Mouse (Mus musculus): Measurements from ENCODE around the gene Hp1bp3. TPM values are rescaled to one million over a fixed set of nuclear protein-coding genes. Genes with fewer than 3 reads are reported as not detected.

Hp1bp3 gene
- 233 and 263 TPM in 2 replicates for polyA plus RNA-seq (2015; fragmentation: Nextera tagmentation; extraction: Ambion mirVana)

DNA sequence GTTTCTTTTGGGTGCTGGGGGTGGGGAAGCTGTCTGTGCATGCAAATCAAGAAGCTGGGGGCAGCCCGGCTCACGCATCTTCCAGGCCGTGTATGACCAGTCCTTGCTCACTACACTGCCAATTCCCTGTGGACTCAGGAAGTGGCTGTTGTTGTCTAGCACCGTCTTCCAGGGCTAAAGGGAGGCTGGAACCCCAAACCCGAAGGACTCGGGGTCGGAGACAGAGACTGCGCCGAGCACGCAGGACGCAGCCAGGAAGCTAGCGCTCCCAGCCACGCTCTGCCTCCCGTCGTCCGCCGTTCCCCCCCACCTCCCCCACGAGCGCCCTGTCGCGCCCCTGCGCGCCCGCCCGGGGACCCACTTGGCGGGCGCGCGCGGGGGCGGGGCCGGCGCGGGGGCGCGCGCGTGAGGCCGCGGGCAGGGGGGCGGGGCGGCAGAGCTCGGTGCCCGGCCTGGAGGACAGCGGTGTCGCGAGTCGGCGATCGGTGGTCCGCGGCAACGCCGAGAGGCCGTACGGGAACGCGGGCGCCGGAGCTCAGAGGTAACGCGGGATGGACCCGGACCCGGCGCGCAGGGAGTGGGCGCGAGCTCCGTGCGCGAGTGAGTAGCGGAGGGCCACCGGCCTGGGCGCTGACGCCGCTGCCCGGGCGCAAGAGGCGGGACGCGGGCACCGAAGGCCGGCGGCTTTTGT lies at the start of gene Hp1bp3:
TSS of gene Hp1bp3 (plus strand) at position 97 of the 691 bp plus-strand sequence.
- H3K9me3 ChIP-seq (ENCODE audit: control insufficient read depth, low read length) = no peaks in the 10 kb centered on the region
- peak; percentile 60 for ATAC-seq

GRCm38 (mm10) chr4:138166519-138166918 lies 49.6 kb upstream of the Hp1bp3 start:
- H3K9ac ChIP-seq (replicated peaks; ENCODE audit: low read depth, low read length) = no peak overlapping the region
- H3K4me2 ChIP-seq (ENCODE audit: low read length) = no peak overlapping the region
- H3K4me1 ChIP-seq (replicated peaks; ENCODE audit: control insufficient read depth, insufficient read depth, low read length) = peaks cover 9% of the 10 kb centered on the region; the same call in 1 of the 2 replicates
- ATAC-seq = no peak
- H3K36me3 ChIP-seq (ENCODE audit: control insufficient read depth, insufficient read depth) = peaks cover 16% of the 10 kb centered on the region
- no peak overlapping the region for H3K4me3 ChIP-seq (replicated peaks; ENCODE audit: low read length)
- no peak overlapping the region for H3K27ac ChIP-seq (ENCODE audit: low read length)
- no peaks in the 10 kb centered on the region for H3K9me3 ChIP-seq (ENCODE audit: control insufficient read depth, low read length)
- 91% methylated on average over 10 of the region's 10 CpGs for WGBS
- no peaks in the 10 kb centered on the region for H3K27me3 ChIP-seq (replicated peaks; ENCODE audit: control insufficient read depth, insufficient read depth, low read length)

More for the DNA sequence above, at the start of gene Hp1bp3:
- peaks cover 28% of the 10 kb centered on the region for H3K4me1 ChIP-seq (replicated peaks; ENCODE audit: control insufficient read depth, insufficient read depth, low read length)
- H3K27ac ChIP-seq (ENCODE audit: low read length) = peak within 1 kb of the TSS; percentile 99
- peak within 1 kb of the TSS; percentile 99 for H3K9ac ChIP-seq (replicated peaks; ENCODE audit: low read depth, low read length)
- under 1% methylated on average over 30 of the region's 84 CpGs for WGBS
- no peaks in the 10 kb centered on the region for H3K27me3 ChIP-seq (replicated peaks; ENCODE audit: control insufficient read depth, insufficient read depth, low read length)
- peak within 1 kb of the TSS; percentile 96 for H3K4me3 ChIP-seq (replicated peaks; ENCODE audit: low read length)
- peak within 1 kb of the TSS; percentile 90 for H3K4me2 ChIP-seq (ENCODE audit: low read length)
- no peaks in the 10 kb centered on the region for H3K36me3 ChIP-seq (ENCODE audit: control insufficient read depth, insufficient read depth)

- Histone ChIP-seq H3K36me3 (ENCODE audit: control insufficient read depth, insufficient read depth) (peaks cover 23% of the 10 kb centered on the region), H3K4me3 (replicated peaks; ENCODE audit: low read length) (no peak overlapping the region), H3K9me3 (ENCODE audit: control insufficient read depth, low read length) (no peaks in the 10 kb centered on the region), H3K4me1 (replicated peaks; ENCODE audit: control insufficient read depth, insufficient read depth, low read length) (peaks cover 9% of the 10 kb centered on the region; the same call in 1 of the 2 replicates), H3K27ac (ENCODE audit: low read length) (no peak overlapping the region), H3K27me3 (replicated peaks; ENCODE audit: control insufficient read depth, insufficient read depth, low read length) (no peaks in the 10 kb centered on the region), H3K4me2 (ENCODE audit: low read length) (no peak overlapping the region), H3K9ac (replicated peaks; ENCODE audit: low read depth, low read length) (no peak overlapping the region)
- ATAC-seq = no peak
- WGBS = 82% methylated on average over 3 of the region's 3 CpGs
Observed at GRCm38 (mm10) chr4:138168162-138168561, 47.9 kb upstream of the Hp1bp3 start.

- peaks cover 27% of the 10 kb centered on the region for H3K36me3 ChIP-seq (ENCODE audit: control insufficient read depth, insufficient read depth)
- no peaks in the 10 kb centered on the region for H3K9me3 ChIP-seq (ENCODE audit: control insufficient read depth, low read length)
- H3K4me2 ChIP-seq (ENCODE audit: low read length) = no peak overlapping the region
- no peaks in the 10 kb centered on the region for H3K27me3 ChIP-seq (replicated peaks; ENCODE audit: control insufficient read depth, insufficient read depth, low read length)
- 94% methylated on average over 4 of the region's 4 CpGs for WGBS
- H3K9ac ChIP-seq (replicated peaks; ENCODE audit: low read depth, low read length) = no peak overlapping the region
- H3K27ac ChIP-seq (ENCODE audit: low read length) = no peak overlapping the region
- no peak for ATAC-seq
- no peaks in the 10 kb centered on the region for H3K4me1 ChIP-seq (replicated peaks; ENCODE audit: control insufficient read depth, insufficient read depth, low read length)
- H3K4me3 ChIP-seq (replicated peaks; ENCODE audit: low read length) = no peak overlapping the region
Observed at GRCm38 (mm10) chr4:138169420-138169819, 46.7 kb upstream of the Hp1bp3 start.

DNA sequence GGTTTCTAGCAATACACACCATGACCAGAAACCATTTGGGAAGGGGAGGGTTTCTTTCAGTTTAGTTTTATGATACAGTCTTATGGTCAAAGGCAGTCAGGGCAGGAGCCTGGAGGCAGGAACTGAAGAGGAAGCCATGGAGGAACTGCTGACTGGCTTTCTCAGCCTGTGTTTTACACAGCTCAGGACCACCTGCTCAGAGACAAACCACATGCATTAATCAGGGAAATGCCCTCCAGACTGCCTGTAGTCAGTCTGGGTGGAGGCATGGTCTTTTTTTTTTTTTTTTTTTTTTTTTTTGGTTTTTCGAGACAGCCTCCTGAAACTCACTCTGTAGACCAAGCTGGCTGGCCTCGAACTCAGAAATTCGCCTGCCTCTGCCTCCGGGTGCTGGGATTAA lies 43.4 kb upstream of the Hp1bp3 start:
- Histone ChIP-seq H3K36me3 (ENCODE audit: control insufficient read depth, insufficient read depth) (peaks cover 30% of the 10 kb centered on the region), H3K4me2 (ENCODE audit: low read length) (no peak overlapping the region), H3K27ac (ENCODE audit: low read length) (no peak overlapping the region), H3K27me3 (replicated peaks; ENCODE audit: control insufficient read depth, insufficient read depth, low read length) (no peaks in the 10 kb centered on the region), H3K4me1 (replicated peaks; ENCODE audit: control insufficient read depth, insufficient read depth, low read length) (no peaks in the 10 kb centered on the region), H3K4me3 (replicated peaks; ENCODE audit: low read length) (no peak overlapping the region), H3K9ac (replicated peaks; ENCODE audit: low read depth, low read length) (no peak overlapping the region), H3K9me3 (ENCODE audit: control insufficient read depth, low read length) (no peaks in the 10 kb centered on the region)
- no peak for ATAC-seq
- 92% methylated on average over 4 of the region's 4 CpGs for WGBS

DNA sequence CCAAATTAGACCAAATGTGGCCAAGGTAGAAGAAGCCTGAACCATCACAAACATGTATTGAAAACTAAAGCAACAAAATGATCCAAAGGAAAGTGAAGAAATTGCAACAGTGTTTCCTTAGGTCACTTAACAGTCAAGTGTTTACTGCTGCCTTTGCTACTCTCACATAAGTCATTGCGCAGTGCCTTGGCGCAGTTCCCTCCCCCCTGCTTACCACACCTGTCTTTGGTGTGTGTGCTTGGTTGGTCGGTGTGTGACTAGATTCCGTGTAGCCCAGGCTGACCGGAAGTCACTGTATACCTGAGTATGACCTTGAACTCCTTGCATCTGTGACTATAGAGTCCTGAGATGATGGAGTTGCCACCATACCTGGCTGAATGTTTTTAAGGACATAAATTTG lies 36.7 kb upstream of the Hp1bp3 start:
- no peak overlapping the region for H3K9ac ChIP-seq (replicated peaks; ENCODE audit: low read depth, low read length)
- no peaks in the 10 kb centered on the region for H3K4me1 ChIP-seq (replicated peaks; ENCODE audit: control insufficient read depth, insufficient read depth, low read length)
- H3K4me2 ChIP-seq (ENCODE audit: low read length) = no peak overlapping the region
- H3K27ac ChIP-seq (ENCODE audit: low read length) = no peak overlapping the region
- H3K4me3 ChIP-seq (replicated peaks; ENCODE audit: low read length) = no peak overlapping the region
- H3K27me3 ChIP-seq (replicated peaks; ENCODE audit: control insufficient read depth, insufficient read depth, low read length) = no peaks in the 10 kb centered on the region
- H3K9me3 ChIP-seq (ENCODE audit: control insufficient read depth, low read length) = no peaks in the 10 kb centered on the region
- WGBS = 96% methylated on average over 5 of the region's 5 CpGs
- no peak for ATAC-seq
- H3K36me3 ChIP-seq (ENCODE audit: control insufficient read depth, insufficient read depth) = peaks cover 37% of the 10 kb centered on the region

- H3K27me3 ChIP-seq (replicated peaks; ENCODE audit: control insufficient read depth, insufficient read depth, low read length) = no peaks in the 10 kb centered on the region
- no peak overlapping the region for H3K4me3 ChIP-seq (replicated peaks; ENCODE audit: low read length)
- no peak overlapping the region for H3K9ac ChIP-seq (replicated peaks; ENCODE audit: low read depth, low read length)
- H3K4me1 ChIP-seq (replicated peaks; ENCODE audit: control insufficient read depth, insufficient read depth, low read length) = no peaks in the 10 kb centered on the region
- 97% methylated on average over 4 of the region's 4 CpGs for whole genome bisulfite sequencing
- H3K36me3 ChIP-seq (ENCODE audit: control insufficient read depth, insufficient read depth) = peaks cover 42% of the 10 kb centered on the region
- no peaks in the 10 kb centered on the region for H3K9me3 ChIP-seq (ENCODE audit: control insufficient read depth, low read length)
- H3K27ac ChIP-seq (ENCODE audit: low read length) = no peak overlapping the region
- no peak overlapping the region for H3K4me2 ChIP-seq (ENCODE audit: low read length)
- no peak for ATAC-seq
Observed at GRCm38 (mm10) chr4:138180719-138181118, 35.4 kb upstream of the Hp1bp3 start.

- no peak for ATAC-seq
- H3K4me1 ChIP-seq (replicated peaks; ENCODE audit: control insufficient read depth, insufficient read depth, low read length) = no peaks in the 10 kb centered on the region
- H3K4me2 ChIP-seq (ENCODE audit: low read length) = no peak overlapping the region
- H3K36me3 ChIP-seq (ENCODE audit: control insufficient read depth, insufficient read depth) = peaks cover 37% of the 10 kb centered on the region
- no peak overlapping the region for H3K27ac ChIP-seq (ENCODE audit: low read length)
- H3K4me3 ChIP-seq (replicated peaks; ENCODE audit: low read length) = no peak overlapping the region
- H3K9me3 ChIP-seq (ENCODE audit: control insufficient read depth, low read length) = no peaks in the 10 kb centered on the region
- WGBS = 94% methylated on average over 5 of the region's 5 CpGs
- no peaks in the 10 kb centered on the region for H3K27me3 ChIP-seq (replicated peaks; ENCODE audit: control insufficient read depth, insufficient read depth, low read length)
- no peak overlapping the region for H3K9ac ChIP-seq (replicated peaks; ENCODE audit: low read depth, low read length)
Observed at GRCm38 (mm10) chr4:138184056-138184455, 32.0 kb upstream of the Hp1bp3 start.

DNA sequence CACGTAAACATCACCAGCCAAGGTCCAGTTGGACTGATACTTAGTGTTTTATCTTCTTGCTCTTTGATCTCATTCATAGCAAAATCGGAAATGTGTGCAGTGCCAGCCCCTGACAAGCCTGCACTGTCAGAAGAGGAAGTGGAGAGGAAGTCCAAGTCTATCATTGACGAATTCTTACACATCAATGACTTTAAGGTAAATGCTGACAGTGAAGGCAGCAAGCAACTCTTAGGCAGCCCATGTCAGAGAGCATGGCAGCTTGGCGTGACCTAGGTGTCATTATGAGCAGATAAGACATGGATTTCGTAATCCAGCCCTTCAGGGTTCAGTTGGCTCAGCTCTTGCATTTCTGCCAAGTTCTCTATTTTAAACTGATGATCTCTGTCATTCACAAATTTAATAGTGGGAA lies 31.5 kb upstream of the Hp1bp3 start:
- no peaks in the 10 kb centered on the region for H3K4me1 ChIP-seq (replicated peaks; ENCODE audit: control insufficient read depth, insufficient read depth, low read length)
- H3K36me3 ChIP-seq (ENCODE audit: control insufficient read depth, insufficient read depth) = peaks cover 37% of the 10 kb centered on the region
- H3K9me3 ChIP-seq (ENCODE audit: control insufficient read depth, low read length) = no peaks in the 10 kb centered on the region
- no peaks in the 10 kb centered on the region for H3K27me3 ChIP-seq (replicated peaks; ENCODE audit: control insufficient read depth, insufficient read depth, low read length)
- no peak overlapping the region for H3K4me2 ChIP-seq (ENCODE audit: low read length)
- H3K27ac ChIP-seq (ENCODE audit: low read length) = no peak overlapping the region
- 88% methylated on average over 5 of the region's 5 CpGs for WGBS
- no peak overlapping the region for H3K9ac ChIP-seq (replicated peaks; ENCODE audit: low read depth, low read length)
- no peak overlapping the region for H3K4me3 ChIP-seq (replicated peaks; ENCODE audit: low read length)
- no peak for ATAC-seq

Data from forebrain, embryonic 16.5 days (tissue).